Mouse (Mus musculus) liver, embryonic 14.5 days (tissue): ENCODE measurements around the gene Ggps1. TPM values are rescaled to one million over a fixed set of nuclear protein-coding genes. Genes with fewer than 3 reads are reported as not detected.

Experiments
- ATAC-seq: fragments of 200-750 bp; cut with Nextera tagmentation; 2 replicates; pipeline ENCODE4 v1.8.0; 2017; ENCODE audit warnings: moderate number of reproducible peaks, mild to moderate bottlenecking, moderate library complexity; ENCODE audit not compliant: insufficient read depth
- DNase-seq, 3 experiments: peaks; one replicate each; pipeline ENCODE4 v3.0.0-alpha.2; 2012 to 2013; ENCODE audit warnings: low read depth in 3 of 3, low spot score in 3 of 3
- H3K27ac ChIP-seq: fragments of 300-500 bp; sonication (generic); 2 replicates; pipeline ENCODE4 v1.5.1; 2014; ENCODE audit warnings: moderate library complexity, mild to moderate bottlenecking, control low read depth, inconsistent platforms
- H3K27me3 ChIP-seq: fragments of 300-500 bp; sonication (generic); 2 replicates; pipeline ENCODE4 v1.6.1; 2014; ENCODE audit warnings: mild to moderate bottlenecking, low read length, moderate library complexity; ENCODE audit not compliant: control insufficient read depth, insufficient read depth
- H3K36me3 ChIP-seq: fragments of 300-500 bp; sonication (generic); replicated peaks from 2 replicates; pipeline ENCODE4 v1.6.1; 2014; ENCODE audit warnings: low read depth; ENCODE audit not compliant: control insufficient read depth, insufficient read depth
- H3K4me1 ChIP-seq, 2 experiments: fragments of 200-500 bp in 1 of 2; fragments of 300-500 bp in 1 of 2; sonication (generic) in 1 of 2; replicated peaks; 2 replicates each; pipeline ENCODE4 v1.6.1; 2012 to 2014; ENCODE audit warnings: antibody characterized with exemption in 1 of 2, inconsistent platforms in 1 of 2, low read length in 1 of 2; ENCODE audit not compliant: control insufficient read depth in 2 of 2, insufficient read depth in 2 of 2
- H3K4me2 ChIP-seq: fragments of 300-500 bp; sonication (generic); 2 replicates; pipeline ENCODE4 v1.6.1; 2014; ENCODE audit warnings: low read depth, mild to moderate bottlenecking, control low read depth, moderate library complexity
- H3K4me3 ChIP-seq, 2 experiments: fragments of 200-500 bp in 1 of 2; fragments of 300-500 bp in 1 of 2; sonication (generic) in 1 of 2; 2 replicates each; pipeline ENCODE4 v1.5.1; 2012 to 2014; ENCODE audit warnings: low read depth in 2 of 2, low read length in 2 of 2, mild to moderate bottlenecking in 2 of 2, control low read depth in 1 of 2, inconsistent platforms in 1 of 2, moderate library complexity in 1 of 2; ENCODE audit not compliant: insufficient read depth in 1 of 2
- H3K9ac ChIP-seq: fragments of 300-500 bp; sonication (generic); replicated peaks from 2 replicates; pipeline ENCODE4 v1.6.1; 2014; ENCODE audit warnings: mild to moderate bottlenecking, control low read depth, moderate library complexity
- H3K9me3 ChIP-seq: fragments of 300-500 bp; sonication (generic); 2 replicates; pipeline ENCODE4 v1.6.1; 2016; ENCODE audit warnings: low read length, mixed read lengths; ENCODE audit not compliant: control insufficient read depth
- CTCF ChIP-seq: IDR thresholded peaks from 2 replicates; pipeline ENCODE4 v1.5.1; 2016; ENCODE audit warnings: antibody characterized with exemption, low read depth, control low read depth
- EP300 ChIP-seq: IDR thresholded peaks from 2 replicates; pipeline ENCODE4 v1.6.1; 2016; ENCODE audit warnings: antibody characterized with exemption, low read depth
- WGBS: fragments of 180-500 bp; shearing (Covaris S2); extraction: QIAGEN DNeasy Blood & Tissue Kit; methylation state at CpG from one replicate; pipeline ENCODE4 v1.1.7; 2014; ENCODE audit not compliant: insufficient replicate concordance; 5-methylcytosine and 5-hydroxymethylcytosine counted together
- polyA plus RNA-seq, 2 experiments: library from polyadenylated mRNA; depleted of rRNA in 1 of 2; stranded (reverse) in 1 of 2; unstranded in 1 of 2; fragments of >200 nt; fragmentation: Nextera tagmentation in 1 of 2; extraction: Ambion mirVana in 1 of 2; gene quantifications; 2 replicates each; pipeline versions ENCODE4 v1.2.1 to v1.2.3; 2012 to 2014

The Ggps1 gene
- polyA plus RNA-seq (2012; rRNA removed) = 4.4 and 5.9 TPM in 2 replicates
- polyA plus RNA-seq (2014; fragmentation: Nextera tagmentation; extraction: Ambion mirVana) = 10.9 and 12.3 TPM in 2 replicates

- Histone ChIP-seq H3K4me1 (peaks cover 4 to 9% of the 10 kb centered on the region in 2 experiments), H3K4me2 (peak within 1 kb of the TSS; percentile 85), H3K36me3 (no peaks in the 10 kb centered on the region), H3K9me3 (no peaks in the 10 kb centered on the region), H3K27ac (peak within 1 kb of the TSS; percentile 78), H3K4me3 (peak within 1 kb of the TSS; percentile 89 to 92), H3K27me3 (no peaks in the 10 kb centered on the region), H3K9ac (peak within 1 kb of the TSS; percentile 99)
- DNase-seq = peak; percentile 97 to 99 (median 97)
- under 1% methylated on average over 64 of the region's 64 CpGs for WGBS
- TF ChIP-seq CTCF = no peak
- TF ChIP-seq EP300 = no peak
- peak; percentile 93 for ATAC-seq
These were observed at the start of gene Ggps1, which contains the start of gene Arid4b for GRCm38 (mm10) chr13:14063013-14063941. Gene Ggps1 (minus strand): TSS chr13:14063488. Gene Arid4b (plus strand): TSS chr13:14063232.

DNA sequence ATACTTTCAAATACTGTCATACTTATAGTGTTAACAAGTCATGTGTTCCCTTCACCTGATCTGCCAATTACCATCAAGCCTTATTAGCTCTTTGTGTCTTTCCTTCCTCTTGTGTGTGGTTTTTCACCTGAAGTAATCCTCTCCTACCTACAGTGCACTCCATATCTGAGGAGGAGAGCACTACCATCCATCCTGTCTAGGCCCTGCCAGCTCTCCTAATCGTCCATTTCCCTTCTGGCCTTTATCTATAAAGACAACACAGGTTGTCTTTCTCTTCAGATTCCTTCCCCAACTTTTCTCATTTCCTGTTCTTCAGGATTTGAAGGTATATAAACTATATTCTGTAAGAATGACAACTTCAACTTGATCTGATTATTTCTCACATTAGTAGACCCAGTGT, 47.9 kb upstream of the Ggps1 start:
- DNase-seq (no peak), ATAC-seq (no peak)
- no peak overlapping the region for H3K9ac ChIP-seq
- no peak overlapping the region for H3K4me3 ChIP-seq
- H3K27ac ChIP-seq = no peak overlapping the region
- TF ChIP-seq EP300 (no peak), CTCF (no peak)
- 5% methylated on average over 1 of the region's 1 CpGs for WGBS
- H3K36me3 ChIP-seq = no peaks in the 10 kb centered on the region
- H3K9me3 ChIP-seq = no peaks in the 10 kb centered on the region
- no peaks in the 10 kb centered on the region for H3K27me3 ChIP-seq
- H3K4me2 ChIP-seq = no peak overlapping the region
- peaks cover 0 to 6% of the 10 kb centered on the region in 2 experiments; a peak in 1 of 4 replicates for H3K4me1 ChIP-seq

DNA sequence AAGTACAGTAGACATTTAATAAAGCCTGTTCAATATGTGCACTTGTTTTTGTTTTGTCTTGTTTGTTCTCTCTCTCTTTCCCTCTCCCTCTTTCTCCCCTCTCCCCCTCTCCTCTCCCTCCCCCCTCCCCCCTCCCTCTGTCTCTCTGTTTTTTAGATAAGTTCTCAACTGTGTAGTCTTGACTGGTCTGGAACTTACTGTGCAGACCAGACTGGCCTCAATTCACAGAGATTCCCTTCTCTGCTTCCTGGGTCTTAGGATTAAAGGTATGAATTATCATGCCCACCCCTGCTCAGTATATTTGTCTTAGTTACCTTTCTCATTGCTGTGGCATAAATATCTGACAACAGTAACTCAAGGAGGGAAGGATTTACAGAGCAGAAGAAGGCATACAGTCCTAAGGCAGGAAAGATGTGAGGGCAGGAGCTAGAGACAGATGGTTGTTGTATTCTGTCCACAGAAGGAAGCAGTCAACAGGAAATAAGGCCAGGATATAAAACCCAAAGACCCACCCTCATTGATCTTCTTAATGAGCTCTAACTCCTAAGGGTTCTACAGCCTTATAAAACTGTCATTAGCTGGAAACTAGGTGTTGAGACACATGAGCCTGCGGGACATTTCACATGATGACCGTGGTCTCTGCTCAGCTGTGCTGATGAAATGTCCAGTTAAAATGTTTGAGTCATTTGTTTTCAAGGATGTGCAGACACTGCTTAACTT, 47.0 kb upstream of the Ggps1 start:
- no peak overlapping the region for H3K4me3 ChIP-seq
- no peak overlapping the region for H3K27ac ChIP-seq
- H3K9me3 ChIP-seq = no peaks in the 10 kb centered on the region
- H3K4me2 ChIP-seq = no peak overlapping the region
- H3K36me3 ChIP-seq = no peaks in the 10 kb centered on the region
- H3K9ac ChIP-seq = no peak overlapping the region; the same call in 1 of the 2 replicates
- DNase-seq (no peak), ATAC-seq (no peak)
- TF ChIP-seq CTCF (no peak), EP300 (no peak)
- 79% methylated on average over 2 of the region's 2 CpGs for WGBS
- peaks cover 0 to 6% of the 10 kb centered on the region in 2 experiments; a peak in 1 of 4 replicates for H3K4me1 ChIP-seq
- no peaks in the 10 kb centered on the region for H3K27me3 ChIP-seq

DNA sequence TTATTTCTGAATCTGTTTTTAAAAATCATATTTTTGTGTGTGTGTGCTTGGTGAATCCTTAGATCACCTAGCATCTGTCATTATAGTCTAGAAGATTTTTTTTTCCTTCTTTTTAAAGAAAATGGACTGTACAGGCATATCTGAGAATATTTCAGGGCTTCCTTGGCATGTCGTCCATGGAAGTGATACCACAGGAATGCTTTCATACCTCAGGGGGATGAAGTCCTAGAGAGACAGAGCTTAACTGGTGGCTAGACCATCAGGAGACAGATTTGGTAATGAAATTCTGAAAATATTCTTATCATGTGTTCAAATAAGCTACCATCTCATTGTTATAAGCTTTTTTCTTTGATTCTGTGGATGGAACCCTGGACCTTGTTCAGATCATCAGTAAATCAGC, 39.7 kb upstream of the Ggps1 start:
- TF ChIP-seq EP300 (no peak), CTCF (no peak)
- WGBS = 42% methylated on average over 1 of the region's 1 CpGs
- no peak for ATAC-seq
- H3K27ac ChIP-seq = no peak overlapping the region
- no peaks in the 10 kb centered on the region for H3K27me3 ChIP-seq
- H3K4me2 ChIP-seq = no peak overlapping the region
- H3K4me1 ChIP-seq = no peaks in the 10 kb centered on the region; a peak in 1 of 4 replicates
- DNase-seq = no peak
- H3K36me3 ChIP-seq = no peaks in the 10 kb centered on the region
- H3K9me3 ChIP-seq = no peaks in the 10 kb centered on the region
- H3K9ac ChIP-seq = no peak overlapping the region
- no peak overlapping the region for H3K4me3 ChIP-seq

GRCm38 (mm10) chr13:14088669-14089068, 25.4 kb upstream of the Ggps1 start:
- H3K27ac ChIP-seq = no peak overlapping the region
- DNase-seq (no peak), ATAC-seq (0 out of 2 replicates have a peak, but pooled peaks have one; percentile 18)
- TF ChIP-seq EP300 (no peak), CTCF (no peak)
- no peak overlapping the region for H3K9ac ChIP-seq
- H3K4me2 ChIP-seq = no peak overlapping the region
- H3K27me3 ChIP-seq = no peaks in the 10 kb centered on the region
- WGBS = 63% methylated on average over 1 of the region's 1 CpGs
- H3K4me1 ChIP-seq = 0 out of 4 replicates have a peak, but pooled peaks cover 0 to 2% of the 10 kb centered on the region in 2 experiments
- H3K9me3 ChIP-seq = no peaks in the 10 kb centered on the region
- H3K4me3 ChIP-seq = no peak overlapping the region
- no peaks in the 10 kb centered on the region for H3K36me3 ChIP-seq
